Mouse (Mus musculus) spleen, postnatal 4 days (tissue): ENCODE data around the gene Tapbp.

ENCODE experiments used
- DNase-seq, 2 experiments: peaks; one replicate each; pipeline ENCODE4 v3.0.0; 2022; ENCODE audit warnings: low spot score in 2 of 2

The Tapbp gene

GRCm38 (mm10) chr17:33965082-33965845 is 49.6 kb downstream of the Tapbp start:
- no peak for DNase-seq

DNA sequence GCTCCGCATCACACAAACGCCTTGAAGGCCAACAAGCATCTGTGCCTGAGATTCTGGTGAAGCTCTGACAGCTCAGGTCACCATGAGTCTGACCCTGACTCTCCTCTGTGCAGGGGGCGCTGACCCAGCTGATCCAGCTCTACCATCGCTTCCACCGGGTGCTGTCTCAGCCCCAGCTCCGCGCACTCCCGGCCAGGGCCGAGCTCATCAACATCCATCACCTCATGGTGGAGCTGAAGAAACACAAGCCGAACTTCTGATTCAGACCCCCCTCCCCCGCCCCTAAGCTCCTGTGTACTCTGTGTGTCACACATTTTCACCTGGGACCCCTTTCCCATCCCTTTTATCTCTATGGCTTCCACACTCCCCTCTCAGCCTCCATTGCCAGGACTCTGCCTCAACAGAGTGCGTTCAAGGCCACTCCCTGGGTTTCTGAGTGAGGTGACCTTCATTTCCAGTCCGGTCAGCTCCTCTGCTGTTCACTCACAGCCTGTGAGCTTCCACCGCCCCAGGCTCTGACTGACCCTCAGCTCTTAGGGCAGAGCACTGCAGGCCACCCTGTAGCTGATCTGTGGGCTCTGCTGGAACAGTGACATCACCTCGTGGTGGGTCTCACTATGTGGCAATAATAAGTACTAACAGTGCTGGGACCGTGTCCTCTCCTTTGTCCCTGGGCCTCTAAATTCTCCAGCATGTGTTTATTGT is 50.3 kb downstream of the Tapbp start:
- DNase-seq, result no peak

DNA sequence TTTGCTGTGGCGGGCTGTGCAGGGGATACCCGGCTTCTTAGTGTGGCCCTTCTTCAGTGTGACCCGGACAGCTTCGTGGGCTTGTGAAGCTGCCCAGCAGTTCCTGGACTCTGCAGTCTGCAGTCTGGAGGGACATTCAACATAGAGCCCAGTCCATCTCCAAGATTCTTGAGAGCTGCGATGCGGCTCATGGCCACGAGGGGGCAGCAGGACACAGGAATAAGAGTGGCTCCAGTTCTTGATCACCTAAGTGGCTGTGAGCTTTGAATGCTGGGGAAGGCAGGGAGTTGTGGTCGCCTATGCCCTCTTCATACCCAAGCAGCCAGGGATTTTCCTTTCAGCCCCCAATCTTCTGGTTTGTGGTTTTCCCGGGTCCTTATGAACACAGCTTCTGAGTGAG is 52.8 kb downstream of the Tapbp start:
- DNase-seq, result peak; percentile 77 to 89

GRCm38 (mm10) chr17:33968927-33969326 is 53.2 kb downstream of the Tapbp start:
- no peak for DNase-seq

DNA sequence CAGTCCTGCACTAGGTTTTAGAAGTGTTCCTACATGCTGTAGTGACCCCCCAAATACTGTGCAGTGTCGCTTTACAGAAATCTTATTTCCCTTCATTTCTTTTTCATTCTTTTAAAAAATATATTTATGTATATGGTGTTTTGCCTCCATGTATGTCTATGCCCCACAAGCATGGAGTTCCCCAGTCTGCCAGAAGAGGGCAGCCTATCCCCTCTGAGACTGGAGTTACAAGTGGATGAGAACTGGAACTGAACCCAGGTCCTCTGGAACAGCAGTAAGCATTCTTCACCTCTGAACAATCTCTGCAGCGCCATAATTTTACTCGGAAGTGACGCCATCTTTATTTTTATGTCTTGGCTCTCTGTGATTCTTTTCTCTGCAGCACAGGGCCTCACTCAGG is 53.7 kb downstream of the Tapbp start:
- DNase-seq, result no peak

- no peak for DNase-seq
These were observed 57.0 kb downstream of the Tapbp start for GRCm38 (mm10) chr17:33972691-33973090.

GRCm38 (mm10) chr17:33973572-33973971 is 57.9 kb downstream of the Tapbp start:
- DNase-seq, result no peak

GRCm38 (mm10) chr17:33977861-33978557 is 62.3 kb downstream of the Tapbp start:
- DNase-seq, result no peak

- DNase-seq, result peak; percentile 77 to 86
These were observed 62.9 kb downstream of the Tapbp start for GRCm38 (mm10) chr17:33978631-33979031.
